Mouse (Mus musculus) macrophage (primary cell): Measurements from ENCODE around the gene AY761185. TPM values are rescaled to one million over a fixed set of nuclear protein-coding genes. Genes with fewer than 3 reads are reported as not detected.
"Not testable (repeated sequence)": the region's sequence is repeated elsewhere in the genome, so short reads cannot be mapped to it uniquely, and the experiment has no call there.

Experiments
- H3K27ac ChIP-seq: fragments of 350-480 bp; formaldehyde crosslinking; 2 replicates; pipeline ENCODE4 v1.9.0; 2021
- H3K36me3 ChIP-seq: fragments of 350-480 bp; formaldehyde crosslinking; 2 replicates; pipeline ENCODE4 v1.9.0; 2021; ENCODE audit errors: inconsistent target
- H3K4me3 ChIP-seq: fragments of 350-480 bp; formaldehyde crosslinking; 2 replicates; pipeline ENCODE4 v1.9.0; 2021; ENCODE audit errors: inconsistent target
- H3K79me2 ChIP-seq: fragments of 350-480 bp; formaldehyde crosslinking; 2 replicates; pipeline ENCODE4 v1.9.0; 2021; ENCODE audit errors: inconsistent target
- WGBS: methylation state at CpG from one replicate; pipeline ENCODE4 v1.1.7; 2026; ENCODE audit warnings: inconsistent platforms; ENCODE audit not compliant: missing documents; 5-methylcytosine and 5-hydroxymethylcytosine counted together
- polyA plus RNA-seq: library from polyadenylated mRNA; stranded (reverse); fragments of 250-400 nt; gene quantifications from 3 replicates; pipeline ENCODE4 v1.2.4, GENCODE M21; 2018; ENCODE audit warnings: inconsistent platforms
- total RNA-seq, 78 experiments: library from RNA; depleted of rRNA; stranded (reverse); fragments of 250-400 nt; gene quantifications; 1 replicate in 9 of 78; 2 replicates in 24 of 78; 3 replicates in 43 of 78; 4 replicates in 2 of 78; pipeline ENCODE4 v1.2.4; 2018; ENCODE audit warnings: inconsistent platforms in 56 of 78

The AY761185 gene
- total RNA-seq (2018; cell fraction: chromatin; rRNA removed) = not detected
- total RNA-seq (2018; cell fraction: cytosol; rRNA removed) = not detected
- total RNA-seq (2018; cell fraction: nucleus; rRNA removed) = not detected
- polyA plus RNA-seq = not detected in 3 replicates

GRCm38 (mm10) chr8:20944610-20945009, at the start of gene AY761185:
TSS of gene AY761185 (minus strand) at chr8:20944710.
- no peaks in the 10 kb centered on the region for H3K79me2 ChIP-seq
- 69% methylated on average over 3 of the region's 3 CpGs for WGBS
- H3K4me3 ChIP-seq = no peak within 1 kb of the TSS
- H3K27ac ChIP-seq = no peak within 1 kb of the TSS
- H3K36me3 ChIP-seq = no peaks in the 10 kb centered on the region

GRCm38 (mm10) chr8:20994042-20994441, 49.5 kb upstream of the AY761185 start:
- not testable (repeated sequence) for H3K79me2 ChIP-seq, H3K4me3 ChIP-seq, H3K27ac ChIP-seq, H3K36me3 ChIP-seq

GRCm38 (mm10) chr8:20979846-20980245, 35.3 kb upstream of the AY761185 start:
- H3K4me3 ChIP-seq = no peak overlapping the region
- no peak overlapping the region for H3K27ac ChIP-seq
- no peaks in the 10 kb centered on the region for H3K36me3 ChIP-seq
- 29% methylated on average over 1 of the region's 1 CpGs for WGBS
- no peaks in the 10 kb centered on the region for H3K79me2 ChIP-seq

- WGBS = 68% methylated on average over 2 of the region's 2 CpGs
- no peaks in the 10 kb centered on the region for H3K36me3 ChIP-seq
- H3K27ac ChIP-seq = no peak overlapping the region
- H3K79me2 ChIP-seq = no peaks in the 10 kb centered on the region
- H3K4me3 ChIP-seq = no peak overlapping the region
Observed at GRCm38 (mm10) chr8:20964531-20964930, 20.0 kb upstream of the AY761185 start.

GRCm38 (mm10) chr8:20921971-20922370, 22.5 kb downstream of the AY761185 start, which contains the start of gene Gm6040:
TSS of gene Gm6040 (minus strand) at chr8:20922071.
- 81% methylated on average over 3 of the region's 3 CpGs for WGBS
- Histone ChIP-seq H3K79me2 (no peaks in the 10 kb centered on the region), H3K27ac (no peak within 1 kb of the TSS), H3K36me3 (no peaks in the 10 kb centered on the region), H3K4me3 (no peak within 1 kb of the TSS)

GRCm38 (mm10) chr8:20912288-20912687, 32.2 kb downstream of the AY761185 start:
- Histone ChIP-seq H3K36me3 (no peaks in the 10 kb centered on the region), H3K4me3 (no peak overlapping the region), H3K27ac (no peak overlapping the region), H3K79me2 (no peaks in the 10 kb centered on the region)
- 67% methylated on average over 1 of the region's 1 CpGs for WGBS

GRCm38 (mm10) chr8:20908256-20908655, 36.3 kb downstream of the AY761185 start:
- Histone ChIP-seq H3K4me3 (no peak overlapping the region), H3K79me2 (no peaks in the 10 kb centered on the region), H3K36me3 (no peaks in the 10 kb centered on the region), H3K27ac (no peak overlapping the region)
- 6% methylated on average over 2 of the region's 2 CpGs for WGBS

GRCm38 (mm10) chr8:20907119-20907518, 37.4 kb downstream of the AY761185 start:
- 100% methylated on average over 2 of the region's 2 CpGs for WGBS
- Histone ChIP-seq H3K79me2 (no peaks in the 10 kb centered on the region), H3K36me3 (no peaks in the 10 kb centered on the region), H3K27ac (no peak overlapping the region), H3K4me3 (no peak overlapping the region)

GRCm38 (mm10) chr8:20902527-20902926, 42.0 kb downstream of the AY761185 start, which contains the start of gene Gm15056:
TSS of gene Gm15056 (minus strand) at chr8:20902627.
- H3K27ac ChIP-seq = no peak within 1 kb of the TSS
- no peaks in the 10 kb centered on the region for H3K36me3 ChIP-seq
- 73% methylated on average over 2 of the region's 2 CpGs for WGBS
- no peak within 1 kb of the TSS for H3K4me3 ChIP-seq
- H3K79me2 ChIP-seq = no peaks in the 10 kb centered on the region

Other genes starting within 250 kb of the AY761185 start
- not detected in 3 replicates for gene Defb33, start 52.0 kb downstream of the AY761185 start, polyA plus RNA-seq
- gene Gm15056, start 42.1 kb downstream of the AY761185 start, polyA plus RNA-seq = not detected in 3 replicates
- gene Gm6040, start 22.6 kb downstream of the AY761185 start, polyA plus RNA-seq = not detected in 3 replicates
- not detected in 3 replicates for gene Defa21, start 80.8 kb upstream of the AY761185 start, polyA plus RNA-seq
- gene Defa23, start 110.3 kb upstream of the AY761185 start, polyA plus RNA-seq = not detected in 3 replicates
- gene Defa35, start 120.3 kb upstream of the AY761185 start, polyA plus RNA-seq = not detected in 3 replicates
- not detected in 3 replicates for gene Defa25, start 139.7 kb upstream of the AY761185 start, polyA plus RNA-seq
- gene Gm14851, start 151.3 kb upstream of the AY761185 start, polyA plus RNA-seq = not detected in 3 replicates
- not detected in 3 replicates for gene Defa30, start 189.9 kb upstream of the AY761185 start, polyA plus RNA-seq
- not detected in 3 replicates for gene Defa22, start 217.6 kb upstream of the AY761185 start, polyA plus RNA-seq
- not detected in 3 replicates for gene Defa31, start 246.9 kb upstream of the AY761185 start, polyA plus RNA-seq